Mouse (Mus musculus) myocyte (in vitro differentiated cells): ENCODE data around the gene Scube1.

Experiments used
- CEBPB ChIP-seq: IDR thresholded peaks from 2 replicates; pipeline ENCODE4 v1.6.1; 2011; ENCODE audit warnings: mild to moderate bottlenecking, moderate library complexity; ENCODE audit not compliant: poor library complexity, insufficient read depth, severe bottlenecking
- MAX ChIP-seq: IDR thresholded peaks from one replicate; pipeline ENCODE4 v1.6.1; 2011; ENCODE audit warnings: low read depth, mild to moderate bottlenecking, control low read depth
- MYOG ChIP-seq, 3 experiments: IDR thresholded peaks; one replicate each; pipeline ENCODE4 v1.6.1; 2011; ENCODE audit warnings: control low read depth in 2 of 3, low read depth in 2 of 3, mild to moderate bottlenecking in 2 of 3; ENCODE audit not compliant: insufficient read length in 2 of 3, control insufficient read depth in 1 of 3, insufficient read depth in 1 of 3
- POLR2A ChIP-seq: IDR thresholded peaks from one replicate; pipeline ENCODE4 v1.6.1; 2011; ENCODE audit warnings: low read depth, mild to moderate bottlenecking, control low read depth, moderate library complexity; ENCODE audit not compliant: insufficient read length
- POLR2AphosphoS2 ChIP-seq: IDR thresholded peaks from one replicate; pipeline ENCODE4 v1.6.1; 2011; ENCODE audit warnings: low read depth, control low read depth; ENCODE audit not compliant: insufficient read length
- REST ChIP-seq: IDR thresholded peaks from one replicate; pipeline ENCODE4 v1.6.1; 2011; ENCODE audit warnings: mild to moderate bottlenecking, control low read depth, moderate library complexity; ENCODE audit not compliant: insufficient read depth, insufficient read length
- SRF ChIP-seq: IDR thresholded peaks from one replicate; pipeline ENCODE4 v1.6.1; 2011; ENCODE audit warnings: low read depth; ENCODE audit not compliant: control insufficient read depth, insufficient read length
- TCF12 ChIP-seq: IDR thresholded peaks from one replicate; pipeline ENCODE4 v1.6.1; 2011; ENCODE audit warnings: mild to moderate bottlenecking, control low read depth; ENCODE audit not compliant: poor library complexity, insufficient read depth, severe bottlenecking
- TCF3 ChIP-seq: IDR thresholded peaks from one replicate; pipeline ENCODE4 v1.6.1; 2011; ENCODE audit warnings: low read depth, control low read depth; ENCODE audit not compliant: insufficient read length
- USF1 ChIP-seq: IDR thresholded peaks from one replicate; pipeline ENCODE4 v1.6.1; 2011; ENCODE audit warnings: low read depth, mild to moderate bottlenecking, control low read depth, moderate library complexity

DNA sequence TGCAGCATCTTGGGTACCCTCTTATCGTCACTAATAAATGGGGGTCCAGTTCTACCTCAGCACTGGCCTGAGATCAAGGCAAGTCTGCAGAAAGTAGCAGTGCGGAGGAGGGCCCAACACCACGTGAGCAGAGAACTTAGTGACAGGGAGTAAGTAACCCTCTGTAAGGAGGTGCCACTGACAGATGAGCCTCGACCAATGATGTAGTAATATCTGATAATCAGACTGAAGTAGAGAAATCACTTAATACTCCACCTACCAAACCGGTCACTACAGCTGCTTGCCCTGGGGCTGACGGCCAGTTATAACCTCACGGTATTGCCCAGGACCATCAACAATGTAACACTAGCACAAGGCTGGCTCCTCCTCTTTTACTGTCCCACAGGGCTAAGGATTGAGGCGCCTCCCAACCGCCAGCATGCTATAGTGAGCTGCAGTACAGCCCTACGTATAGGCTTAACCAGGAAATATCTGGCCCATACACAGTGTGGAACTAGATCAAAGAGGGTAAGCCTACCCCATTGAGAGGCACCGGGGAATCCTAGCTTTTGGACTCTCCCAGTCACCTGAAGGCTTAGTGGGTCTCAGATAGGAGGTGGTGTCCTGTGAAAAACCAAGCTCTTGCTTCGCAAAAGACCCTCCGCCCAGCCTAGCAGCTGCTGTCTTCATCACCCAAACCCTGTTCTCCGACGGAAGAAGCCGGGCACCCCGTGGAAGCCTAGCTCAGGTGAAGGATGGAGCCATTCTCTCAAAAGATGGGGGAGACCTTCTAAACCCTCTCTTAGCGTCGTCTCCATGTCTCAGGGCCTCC is 130.9 kb downstream of the Scube1 start:
- TF ChIP-seq USF1 = peak; percentile 74
- no peak for TF ChIP-seq POLR2A
- TF ChIP-seq MAX = no peak
- TF ChIP-seq REST = no peak
- no peak for TF ChIP-seq MYOG (IDR thresholded peaks at IDR 0.05; ENCODE audit: control insufficient read depth in 1 of 3, insufficient read depth in 1 of 3, insufficient read length in 2 of 3, low read depth in 2 of 3)
- no peak for TF ChIP-seq SRF
- TF ChIP-seq TCF3 = no peak
- TF ChIP-seq TCF12 = no peak
- TF ChIP-seq POLR2AphosphoS2 = no peak
- no peak for TF ChIP-seq CEBPB
